Mouse (Mus musculus) right cerebral cortex, adult 18-20 months (tissue): ENCODE measurements around the gene Sapcd2.

Experiments used
- DNase-seq: peaks from one replicate; pipeline ENCODE4 v3.0.0; 2022; ENCODE audit warnings: mixed read lengths

Gene Sapcd2

DNA sequence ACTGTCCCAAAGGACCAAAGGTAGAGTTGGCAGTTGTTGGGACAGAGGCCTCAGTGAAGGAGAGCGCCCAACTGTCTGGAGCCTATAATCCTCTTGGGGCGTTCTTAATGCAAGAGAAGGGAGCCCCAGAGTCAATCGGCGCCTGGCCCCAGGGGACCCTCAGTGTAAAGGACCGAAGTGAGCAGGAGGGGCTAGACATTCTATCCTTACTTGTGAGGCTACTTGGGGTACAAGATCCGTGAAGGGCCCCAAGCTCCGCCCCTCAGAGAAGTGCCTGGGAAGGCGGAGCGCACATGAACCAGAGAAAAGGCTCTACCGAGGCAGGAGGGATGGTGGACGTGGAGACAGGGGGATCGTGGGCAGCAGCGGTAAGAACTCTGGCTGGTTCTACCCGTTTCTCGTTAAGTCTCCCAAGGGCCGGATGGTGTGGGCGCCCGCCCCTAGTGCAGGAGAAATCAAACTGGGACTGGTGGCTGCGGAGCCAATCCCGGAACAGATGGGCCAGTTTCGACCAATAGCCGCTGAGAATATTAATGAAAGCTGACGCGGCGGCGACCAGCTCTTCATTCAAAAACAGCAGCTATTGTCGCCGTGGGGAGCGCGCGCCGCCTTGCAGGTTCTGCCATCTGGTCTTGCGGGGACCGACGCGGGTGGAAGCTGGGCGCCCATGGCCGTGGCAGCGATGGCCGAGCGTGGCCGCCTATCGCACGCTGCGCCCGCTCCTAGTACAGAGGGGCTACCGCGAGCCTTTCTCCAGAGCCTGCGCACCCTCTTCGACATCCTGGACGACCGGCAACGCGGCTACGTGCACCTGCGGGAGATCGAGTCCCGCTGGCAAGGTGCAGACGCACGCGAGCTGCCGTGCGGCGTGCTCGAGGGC is at the start of gene Sapcd2:
Gene Sapcd2, plus strand, starts transcription at position 558 of the 880 bp plus-strand sequence.
- DNase-seq: peak; percentile 92

DNA sequence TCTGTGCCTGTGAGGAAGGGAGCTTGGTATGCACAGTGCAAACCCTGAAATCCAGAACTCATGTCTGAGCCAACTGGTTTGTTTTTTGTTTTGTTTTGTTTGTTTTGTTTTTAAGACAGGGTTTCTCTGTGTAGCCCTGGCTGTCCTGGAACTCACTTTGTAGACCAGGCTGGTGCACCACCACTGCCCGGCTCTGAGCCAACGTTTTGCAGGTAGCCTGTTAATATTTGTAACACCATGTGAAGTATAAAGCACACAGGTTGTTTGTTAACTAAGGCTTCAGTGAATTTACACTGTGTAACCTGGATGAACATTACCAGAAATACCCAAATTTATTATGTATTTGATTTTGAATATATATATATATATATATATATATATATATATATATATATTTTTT is 46.1 kb upstream of the Sapcd2 start:
- DNase-seq: no peak

DNA sequence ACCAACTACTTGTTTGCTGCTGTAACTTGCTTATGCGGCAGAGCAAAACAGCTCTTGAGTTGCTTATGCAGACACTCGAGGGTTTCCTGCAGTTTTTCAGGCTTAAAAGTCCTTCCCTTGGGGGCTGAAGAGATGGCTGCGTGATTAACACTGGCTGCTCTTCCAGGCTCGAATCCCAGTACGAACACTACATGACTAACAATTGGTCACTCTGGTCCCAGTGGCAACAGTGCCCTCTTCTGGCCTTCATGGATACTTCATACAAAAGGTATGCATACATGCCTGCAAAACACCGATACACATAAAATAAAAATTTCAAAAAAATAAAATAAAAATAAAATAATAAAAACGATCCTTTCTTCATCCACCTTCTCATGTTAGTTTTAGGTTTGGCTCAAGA is 43.7 kb upstream of the Sapcd2 start:
- DNase-seq: no peak

DNA sequence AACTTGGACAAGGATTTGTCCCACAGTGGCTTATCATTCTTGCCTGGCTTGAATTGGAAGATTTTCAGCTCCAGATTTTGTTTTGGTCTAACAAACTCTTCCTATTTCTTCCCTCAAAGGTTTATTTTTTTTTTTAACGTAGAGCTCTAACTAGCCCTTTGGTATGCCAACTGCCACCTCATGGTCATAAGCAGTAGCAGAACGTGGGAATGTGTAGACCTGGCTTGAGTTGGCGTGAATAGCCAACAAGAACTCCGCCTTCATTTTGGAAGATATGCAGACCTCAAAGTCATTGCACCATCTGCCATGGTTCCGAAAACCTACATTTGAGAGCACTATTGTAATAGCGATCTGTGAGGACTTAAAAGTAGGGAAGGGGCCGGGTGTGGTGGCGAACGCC is 40.7 kb upstream of the Sapcd2 start:
- no peak for DNase-seq

- DNase-seq: peak; percentile 99
Measured at GRCm38 (mm10) chr2:25332286-25333160, 39.6 kb upstream of the Sapcd2 start, which contains the start of gene Man1b1. TSS of gene Man1b1 (plus strand) at chr2:25332338.

DNA sequence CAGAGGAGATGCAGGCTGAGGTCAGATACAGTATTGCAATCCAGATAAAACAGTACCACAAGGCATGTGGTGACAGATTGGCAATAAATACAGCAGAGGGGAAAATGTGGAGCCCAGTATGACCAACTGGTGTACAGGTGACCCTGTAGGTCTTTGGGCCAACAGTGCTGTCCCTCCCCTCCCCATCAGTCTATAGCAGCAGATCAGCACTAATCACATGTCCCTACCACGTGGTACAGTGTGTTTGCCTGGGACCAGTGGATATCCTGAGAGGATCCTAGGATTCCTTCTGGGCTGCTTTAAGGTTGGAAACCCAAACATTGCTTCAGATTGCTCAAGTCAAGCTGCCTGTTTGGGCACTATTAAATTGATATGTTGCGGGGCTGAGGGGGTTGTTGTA is 38.6 kb upstream of the Sapcd2 start:
- no peak for DNase-seq

- DNase-seq: no peak
Measured at GRCm38 (mm10) chr2:25338303-25338702, 33.8 kb upstream of the Sapcd2 start.

DNA sequence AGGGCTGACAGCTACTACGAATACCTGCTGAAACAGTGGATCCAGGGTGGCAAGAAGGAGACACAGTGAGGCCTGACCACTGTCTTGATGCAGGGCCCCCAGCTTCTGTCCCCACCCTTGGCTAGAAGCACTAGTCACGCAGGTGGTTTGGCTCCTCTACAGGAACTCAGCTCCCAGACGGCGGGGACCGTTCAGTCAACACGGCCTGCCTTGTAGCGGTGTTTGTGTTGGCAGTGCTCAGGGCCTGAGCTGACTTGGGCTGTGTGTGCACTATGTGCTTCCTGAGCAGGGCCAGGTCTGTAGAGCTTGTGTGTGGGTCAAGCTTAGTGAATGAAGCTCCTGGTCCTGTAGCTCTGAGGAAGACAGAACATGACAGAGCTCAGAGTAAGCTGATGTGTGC is 24.0 kb upstream of the Sapcd2 start:
- no peak for DNase-seq

- no peak for DNase-seq
Measured at GRCm38 (mm10) chr2:25349499-25349898, 22.6 kb upstream of the Sapcd2 start.

DNA sequence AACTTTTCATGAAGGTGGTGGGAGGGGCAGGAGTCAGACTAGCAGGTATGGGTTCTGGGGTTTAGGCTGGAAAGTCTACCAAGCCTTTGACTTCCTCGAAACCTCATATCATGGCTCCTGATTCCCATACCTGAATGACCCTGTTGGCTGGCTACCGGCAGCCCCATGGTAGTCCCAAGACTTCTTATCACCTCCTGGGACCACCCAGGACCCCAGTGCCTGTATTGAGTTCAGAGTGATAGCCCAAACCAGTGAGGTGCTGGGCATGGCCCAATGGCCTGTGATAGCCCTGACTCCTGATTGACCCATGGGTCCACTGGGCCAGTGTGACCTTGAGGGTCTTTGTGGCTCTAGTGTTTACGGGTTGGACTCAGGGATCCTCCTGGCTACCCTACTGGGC is 21.4 kb upstream of the Sapcd2 start:
- DNase-seq: no peak

DNA sequence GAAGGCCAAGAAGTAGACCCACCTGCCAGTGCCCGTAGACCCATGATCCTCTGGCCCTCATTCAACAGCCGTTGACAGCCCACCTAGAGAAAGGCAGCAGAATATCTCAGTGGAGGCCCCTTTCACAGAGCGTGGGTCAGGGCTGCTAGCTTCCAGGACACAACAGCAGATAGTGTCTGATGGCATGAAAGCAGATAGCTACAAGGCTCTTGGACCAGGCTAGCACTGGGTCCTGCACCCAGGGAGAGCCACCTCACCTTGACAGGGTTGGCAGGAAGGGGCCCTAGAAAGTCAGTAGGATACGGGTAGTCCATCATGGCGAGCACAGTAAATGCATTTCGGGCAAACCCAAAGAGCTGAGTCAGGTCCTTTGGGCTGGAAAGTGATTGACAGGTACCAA is 17.9 kb upstream of the Sapcd2 start:
- no peak for DNase-seq

- no peak for DNase-seq
Measured at GRCm38 (mm10) chr2:25355419-25356066, 16.6 kb upstream of the Sapcd2 start.

DNA sequence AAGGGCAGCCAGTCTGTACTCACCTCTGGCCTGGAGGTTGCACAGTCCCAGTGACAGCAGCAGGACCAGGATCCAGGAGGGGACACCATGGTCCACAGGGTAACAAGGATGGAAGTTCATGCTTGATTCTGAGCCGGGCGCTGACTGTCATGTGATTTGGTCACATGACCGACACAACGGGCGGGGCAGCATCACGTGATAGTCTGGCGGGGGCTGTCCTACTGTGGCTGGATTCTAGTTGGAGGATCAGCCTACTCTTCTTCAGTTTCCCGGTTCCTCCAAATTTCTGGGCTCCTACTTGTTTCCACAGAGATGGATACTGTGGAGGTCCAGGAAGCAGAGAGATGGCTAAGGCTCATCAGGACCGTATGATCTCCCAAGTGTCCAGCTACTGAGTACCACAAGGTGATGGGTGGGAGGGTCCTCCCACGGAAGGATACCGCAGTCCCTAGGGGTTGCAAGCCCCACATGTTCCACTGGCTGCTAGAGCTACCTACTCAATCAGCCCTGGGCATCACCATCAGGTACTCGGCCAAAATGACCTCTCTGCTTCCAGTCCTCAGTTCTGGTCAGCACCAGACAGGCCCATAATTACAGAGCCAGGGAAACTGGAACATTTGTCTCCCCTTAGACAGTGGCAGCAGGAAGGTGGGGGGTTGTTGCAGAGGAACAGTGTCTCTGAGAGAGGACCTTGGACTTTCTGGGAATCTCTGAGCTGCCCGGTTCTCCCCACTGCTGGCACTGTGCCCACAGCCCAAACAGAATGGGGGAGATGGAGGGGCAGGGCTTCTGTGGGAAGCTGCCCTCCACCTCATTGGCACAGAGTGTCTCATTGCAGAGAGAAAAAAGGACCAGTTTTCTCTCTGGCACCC is 15.7 kb upstream of the Sapcd2 start, which contains the start of gene Dpp7:
Gene Dpp7, minus strand, starts transcription at position 152 of the 872 bp plus-strand sequence.
- DNase-seq: peak; percentile 88

DNA sequence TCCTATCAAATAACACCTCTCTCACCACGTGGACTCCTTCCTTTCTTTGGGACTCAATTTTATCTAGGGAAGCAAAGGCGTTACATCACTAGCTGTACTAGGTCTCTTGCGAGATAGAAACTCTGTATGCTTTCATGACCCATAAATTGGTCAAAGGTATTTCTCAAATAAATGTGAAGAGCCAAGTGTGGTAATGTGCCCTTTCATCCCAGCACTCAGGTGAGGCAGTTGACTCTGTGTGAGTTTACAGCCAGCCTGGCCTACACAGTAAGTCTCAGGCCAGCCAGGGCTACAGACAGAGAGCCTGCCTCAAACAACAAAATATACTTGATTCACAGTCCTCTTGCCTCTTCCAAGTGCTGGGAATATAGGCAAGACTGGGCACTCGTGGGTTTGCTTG is 12.3 kb upstream of the Sapcd2 start:
- no peak for DNase-seq

- no peak for DNase-seq
Measured at GRCm38 (mm10) chr2:25363478-25364178, 8.5 kb upstream of the Sapcd2 start.

DNA sequence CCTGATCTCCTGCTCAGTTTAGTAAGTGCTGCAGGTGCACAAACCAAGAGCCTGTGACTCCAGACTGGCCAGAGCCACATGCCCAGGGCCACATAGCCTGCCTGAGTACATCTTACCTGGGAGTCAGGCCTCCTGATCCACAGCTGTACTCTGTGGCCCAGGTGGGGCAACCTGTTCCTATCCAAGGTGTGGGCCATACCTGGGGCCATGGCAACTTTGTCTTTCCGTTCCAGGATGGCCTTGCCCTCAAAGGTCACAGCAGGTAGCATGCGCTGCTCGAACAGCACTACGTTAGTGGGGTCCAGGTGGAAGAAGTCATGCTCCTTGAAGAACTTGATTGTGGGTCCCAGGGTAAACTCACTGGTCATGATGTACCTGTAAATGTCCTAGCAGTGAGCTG is 7.8 kb upstream of the Sapcd2 start:
- DNase-seq: no peak

DNA sequence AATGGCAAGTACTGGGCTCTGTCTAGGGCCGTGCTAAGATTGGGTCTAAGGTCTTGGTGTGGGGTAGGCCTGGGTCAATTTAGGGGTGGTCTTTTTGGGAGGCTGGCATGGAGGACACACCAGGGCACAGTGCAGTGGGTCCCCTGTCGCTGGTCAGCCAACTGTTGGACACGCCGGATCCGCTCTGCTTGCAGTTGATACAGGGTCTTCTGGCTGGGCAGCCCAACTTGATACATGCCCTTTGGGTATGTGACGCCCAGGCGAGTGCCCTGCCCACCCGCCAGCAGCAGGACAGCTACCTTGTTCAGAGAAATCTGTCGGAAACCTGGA is 7.4 kb upstream of the Sapcd2 start:
- DNase-seq: no peak

GRCm38 (mm10) chr2:25365091-25365761 is 6.9 kb upstream of the Sapcd2 start, which contains the start of gene Uap1l1:
TSS of gene Uap1l1 (minus strand) at chr2:25365682.
- DNase-seq: peak; percentile 66

- DNase-seq: no peak
Measured at GRCm38 (mm10) chr2:25369996-25370395, 2.1 kb upstream of the Sapcd2 start.

- DNase-seq: no peak
Measured at GRCm38 (mm10) chr2:25372644-25373391, 697 bp downstream of the Sapcd2 start.
